Mouse (Mus musculus) v-Abl transformed pro-B cells (cell line): ENCODE measurements around the gene Cx3cr1.

ENCODE experiments used
- in situ Hi-C, 2 experiments: fragments of 400-800 bp; cut with MboI; formaldehyde crosslinking; loops; one replicate each; pipeline ENCODE4 v1.15.1; 2025; ENCODE audit not compliant: unreplicated experiment in 2 of 2

Cx3cr1 gene

DNA sequence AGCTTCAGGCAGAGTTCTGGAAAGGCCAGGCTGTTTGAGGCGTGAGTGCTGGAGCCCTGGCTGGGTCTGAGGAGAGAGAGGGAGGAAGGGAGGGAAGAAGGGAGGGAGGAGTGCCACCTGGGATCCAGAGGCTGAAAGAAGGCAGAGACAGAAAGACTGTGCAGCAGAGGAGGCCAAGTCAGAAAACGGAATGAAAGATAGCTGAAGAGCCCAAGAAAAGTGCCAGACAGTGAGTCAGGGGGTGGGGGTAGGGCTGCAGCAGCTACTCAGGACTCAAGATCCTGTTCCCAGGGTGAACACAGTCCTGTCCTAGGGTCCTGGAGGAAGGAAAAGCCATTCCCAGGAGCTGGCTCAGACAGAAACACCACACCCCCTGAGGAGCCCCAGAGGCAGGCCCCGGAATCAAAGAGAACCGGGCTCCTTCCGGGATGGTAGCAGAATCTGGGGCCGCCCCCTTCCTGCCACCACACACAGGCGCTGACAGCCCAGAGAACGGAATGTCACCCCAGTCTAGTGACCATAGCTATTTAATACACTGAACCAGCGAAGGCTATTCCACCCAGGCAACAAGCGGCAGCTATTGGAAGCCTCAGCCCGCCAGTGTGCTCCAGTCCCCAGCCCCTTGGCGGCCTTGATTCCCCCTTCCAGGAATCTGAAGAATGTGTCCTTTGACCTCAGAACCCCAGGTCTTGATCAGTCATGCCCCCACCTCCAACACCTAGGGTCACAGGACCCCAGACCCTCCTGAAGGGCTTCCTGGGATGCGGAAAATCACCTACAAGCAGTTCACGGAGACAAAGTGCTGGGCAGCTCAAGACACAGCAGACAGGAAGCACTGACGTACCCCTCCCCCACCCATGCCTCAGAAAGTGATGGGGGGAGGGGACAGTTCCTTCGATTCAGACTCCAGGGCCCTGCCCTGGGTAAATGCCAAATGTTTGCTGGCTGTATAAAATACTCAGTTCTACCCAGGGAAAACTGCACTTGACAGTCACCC, 88.2 kb downstream of the Cx3cr1 start:
- in situ Hi-C loops: loop anchor here (25.0 kb wide), 3 partner anchors 1306 to 1906 kb away; partner anchors contain the start of genes Ackr2 (in 1 of the 2), Trak1 (in 1 of the 2) and Ulk4 (in 1 of the 2)

DNA sequence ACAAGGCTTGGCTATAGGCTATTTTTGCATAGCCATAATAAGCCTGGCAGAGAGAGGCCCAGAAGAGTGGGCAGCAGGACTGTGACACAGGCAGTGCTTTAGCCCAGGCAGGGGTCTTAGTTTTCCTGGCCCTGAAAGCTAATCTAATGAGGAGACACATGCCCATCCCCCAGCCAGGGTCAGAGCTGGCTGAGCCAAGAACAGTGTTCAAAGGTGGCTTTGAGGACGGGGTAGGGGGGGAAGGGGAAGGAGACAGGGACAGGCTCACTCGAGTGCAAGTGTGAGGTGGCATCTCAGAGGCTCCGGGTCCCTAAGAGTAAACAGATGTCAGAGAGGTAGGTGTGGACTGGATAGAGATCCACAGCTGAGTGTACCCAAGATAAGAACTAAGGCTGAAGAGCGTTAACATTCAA, 88.9 kb downstream of the Cx3cr1 start:
- in situ Hi-C loops: loop anchor here (25.0 kb wide), 3 partner anchors 1307 to 1907 kb away; partner anchors contain the start of genes Ackr2 (in 1 of the 2), Trak1 (in 1 of the 2) and Ulk4 (in 1 of the 2)

DNA sequence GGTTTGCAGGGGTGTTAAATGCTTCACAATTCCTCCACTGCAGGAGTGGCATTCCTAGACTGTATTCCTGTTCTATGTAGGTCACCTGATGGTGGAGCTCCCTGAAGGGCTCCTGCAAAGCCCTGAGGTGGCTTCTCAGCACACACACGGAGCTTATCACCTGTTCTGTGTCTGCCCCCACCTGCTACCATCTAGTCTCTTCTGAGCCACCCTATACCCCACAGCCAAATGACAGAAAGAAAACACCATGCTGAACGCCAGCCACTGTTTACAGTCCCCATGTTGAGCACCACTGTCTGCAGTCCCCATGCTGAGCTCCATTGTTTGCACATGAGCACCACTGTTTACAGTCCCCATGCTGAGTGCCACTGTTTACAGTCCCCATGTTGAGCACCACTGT, 89.9 kb downstream of the Cx3cr1 start:
- in situ Hi-C loops: loop anchor here (25.0 kb wide), 3 partner anchors 1308 to 1908 kb away; partner anchors contain the start of genes Ackr2 (in 1 of the 2), Trak1 (in 1 of the 2) and Ulk4 (in 1 of the 2)

- in situ Hi-C loops: loop anchor here (25.0 kb wide), 3 partner anchors 1308 to 1908 kb away; partner anchors contain the start of genes Ackr2 (in 1 of the 2), Trak1 (in 1 of the 2) and Ulk4 (in 1 of the 2)
Observed at GRCm38 (mm10) chr9:119978811-119979441, 90.8 kb downstream of the Cx3cr1 start.

- in situ Hi-C loops: loop anchor here (25.0 kb wide), 3 partner anchors 1309 to 1909 kb away; partner anchors contain the start of genes Ackr2 (in 1 of the 2), Trak1 (in 1 of the 2) and Ulk4 (in 1 of the 2)
Observed at GRCm38 (mm10) chr9:119978151-119978810, 91.4 kb downstream of the Cx3cr1 start.

DNA sequence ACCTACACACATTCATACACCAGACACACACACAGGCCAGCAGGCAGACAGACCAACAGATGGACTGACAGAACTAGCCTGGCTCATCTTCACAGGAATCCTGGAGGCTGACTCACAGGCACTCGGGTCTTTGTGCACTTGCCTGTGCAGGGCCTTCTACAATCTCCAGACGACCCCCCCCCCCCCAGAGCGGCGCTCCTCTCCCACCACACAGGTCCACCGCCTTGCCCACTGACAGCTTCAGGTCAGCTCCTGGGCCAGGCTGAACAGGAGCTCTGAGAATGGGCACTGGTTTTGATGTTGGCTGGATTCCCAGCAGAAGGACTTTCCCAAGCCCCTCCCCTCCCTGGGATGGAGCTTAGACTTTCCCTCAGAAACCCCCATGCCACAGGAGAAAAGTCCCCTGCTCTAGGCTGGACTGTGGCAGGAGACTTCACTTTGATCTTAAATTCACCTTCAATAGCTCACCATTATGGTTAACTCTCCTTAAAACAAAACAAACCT, 92.1 kb downstream of the Cx3cr1 start:
- in situ Hi-C loops: loop anchor here (25.0 kb wide), 3 partner anchors 1310 to 1910 kb away; partner anchors contain the start of genes Ackr2 (in 1 of the 2), Trak1 (in 1 of the 2) and Ulk4 (in 1 of the 2)

GRCm38 (mm10) chr9:119976704-119977556, 92.7 kb downstream of the Cx3cr1 start:
- in situ Hi-C loops: loop anchor here (25.0 kb wide), 3 partner anchors 1310 to 1910 kb away; partner anchors contain the start of genes Ackr2 (in 1 of the 2), Trak1 (in 1 of the 2) and Ulk4 (in 1 of the 2)

DNA sequence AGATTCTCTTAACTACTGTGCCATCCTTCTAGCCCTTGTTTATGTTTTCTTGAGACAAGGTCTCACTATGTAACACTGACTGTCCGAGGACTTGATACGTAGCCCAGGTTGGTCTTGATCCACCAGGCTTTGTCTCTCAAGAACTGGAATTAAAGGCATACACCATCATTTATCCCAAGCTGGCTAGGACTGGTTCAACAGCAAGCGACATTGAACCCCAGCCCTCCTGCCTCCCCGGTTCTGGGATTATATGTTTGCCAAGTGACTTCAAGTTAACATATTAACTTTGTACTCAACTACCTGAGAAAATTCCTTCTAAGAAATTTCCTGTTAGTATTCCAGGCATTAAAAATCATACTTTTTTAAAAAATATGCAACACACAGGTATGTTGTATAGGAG, 94.4 kb downstream of the Cx3cr1 start:
- in situ Hi-C loops: loop anchor here (25.0 kb wide), 3 partner anchors 1312 to 1912 kb away; partner anchors contain the start of genes Ackr2 (in 1 of the 2), Trak1 (in 1 of the 2) and Ulk4 (in 1 of the 2)

DNA sequence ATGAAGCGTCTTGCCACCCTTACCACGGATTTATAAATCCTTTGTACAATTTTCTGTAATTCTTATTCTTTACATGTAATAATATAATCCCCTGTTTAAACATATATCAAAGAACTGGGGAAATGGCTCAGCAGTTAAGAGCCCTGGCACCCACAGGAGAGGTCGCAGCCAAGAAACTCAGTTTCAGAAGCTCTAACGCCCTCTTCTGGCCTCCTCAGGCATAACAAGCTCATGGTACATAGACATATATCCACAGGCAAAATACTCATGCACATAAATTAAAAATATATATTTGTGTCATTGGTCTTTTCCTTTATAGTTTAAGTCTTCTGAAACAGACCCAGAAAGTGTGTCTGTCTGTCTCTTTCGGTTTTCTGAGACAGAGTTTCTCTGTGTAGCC, 95.1 kb downstream of the Cx3cr1 start:
- in situ Hi-C loops: loop anchor here (25.0 kb wide), 3 partner anchors 1313 to 1913 kb away; partner anchors contain the start of genes Ackr2 (in 1 of the 2), Trak1 (in 1 of the 2) and Ulk4 (in 1 of the 2)

DNA sequence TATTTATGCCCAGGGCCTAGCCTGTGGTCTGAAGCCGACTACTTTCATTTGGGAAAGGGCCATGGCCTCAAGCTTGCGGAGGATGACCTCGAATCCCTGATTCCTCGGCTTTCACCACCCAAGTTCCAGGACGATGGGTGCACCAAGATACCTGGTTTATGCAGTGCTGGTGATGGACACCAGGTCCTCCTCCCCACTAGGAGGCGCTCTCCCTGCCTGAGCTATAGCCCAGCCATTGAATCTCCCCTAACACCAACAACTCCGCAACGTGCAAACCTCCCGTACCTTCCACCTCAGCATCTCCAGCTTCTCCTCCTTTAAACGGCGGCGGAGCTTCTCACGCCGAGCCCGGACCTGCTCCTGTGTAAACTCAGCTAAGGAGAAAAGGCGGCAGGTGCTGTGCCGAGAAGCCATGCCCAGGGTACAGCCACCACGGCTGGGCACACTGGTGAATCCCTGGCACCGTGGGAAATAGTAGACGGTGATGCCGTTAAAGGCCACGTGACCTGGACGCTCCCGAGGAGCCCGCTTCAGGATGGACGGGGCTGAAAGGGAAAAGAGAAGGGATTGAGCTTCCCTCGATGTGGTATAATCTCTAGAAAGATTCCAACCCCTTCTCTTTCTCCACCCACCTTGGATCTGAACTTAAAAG, 95.7 kb downstream of the Cx3cr1 start:
- in situ Hi-C loops: no loop called here

DNA sequence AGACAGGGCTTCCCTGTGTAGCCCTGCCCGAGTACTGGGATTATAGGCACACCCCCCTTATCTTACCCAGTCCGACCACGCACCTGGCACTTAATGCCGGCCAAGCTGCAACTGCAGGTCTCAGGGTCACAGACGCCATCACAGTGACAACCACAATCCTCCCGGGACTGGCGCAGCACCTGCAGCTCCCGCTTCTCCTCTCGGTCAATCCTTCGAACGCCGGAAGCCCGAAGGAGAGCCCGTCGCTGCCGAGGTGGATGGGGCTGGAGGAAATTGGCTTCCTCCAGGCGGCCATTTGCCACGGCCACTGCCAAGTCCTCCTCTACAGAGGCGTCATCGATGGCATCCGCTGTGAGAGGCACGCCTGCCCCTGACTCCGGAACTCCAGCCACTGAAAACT, 96.4 kb downstream of the Cx3cr1 start:
- in situ Hi-C loops: no loop called here

GRCm38 (mm10) chr9:119972582-119972981, 97.1 kb downstream of the Cx3cr1 start:
- in situ Hi-C loops: no loop called here

DNA sequence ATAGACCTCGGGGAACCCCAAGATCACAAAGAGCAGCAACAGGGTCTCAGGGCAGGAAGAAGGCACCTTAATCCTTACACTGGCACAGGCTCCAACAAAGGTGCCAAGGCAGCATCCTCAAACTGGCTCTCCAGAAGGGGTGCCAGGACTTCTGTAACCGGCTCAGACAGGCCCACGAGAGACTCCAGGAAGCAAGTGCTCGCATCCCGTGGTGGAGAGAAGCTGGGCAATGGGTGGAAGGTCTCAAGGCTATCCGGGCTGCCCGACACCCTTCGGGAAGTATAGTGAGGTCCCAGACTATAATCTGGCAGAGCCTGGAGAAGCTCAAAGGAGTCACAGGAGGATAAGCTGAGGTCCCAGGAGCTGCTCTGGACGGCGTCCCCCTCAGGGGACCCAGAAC, 97.5 kb downstream of the Cx3cr1 start:
- in situ Hi-C loops: no loop called here

DNA sequence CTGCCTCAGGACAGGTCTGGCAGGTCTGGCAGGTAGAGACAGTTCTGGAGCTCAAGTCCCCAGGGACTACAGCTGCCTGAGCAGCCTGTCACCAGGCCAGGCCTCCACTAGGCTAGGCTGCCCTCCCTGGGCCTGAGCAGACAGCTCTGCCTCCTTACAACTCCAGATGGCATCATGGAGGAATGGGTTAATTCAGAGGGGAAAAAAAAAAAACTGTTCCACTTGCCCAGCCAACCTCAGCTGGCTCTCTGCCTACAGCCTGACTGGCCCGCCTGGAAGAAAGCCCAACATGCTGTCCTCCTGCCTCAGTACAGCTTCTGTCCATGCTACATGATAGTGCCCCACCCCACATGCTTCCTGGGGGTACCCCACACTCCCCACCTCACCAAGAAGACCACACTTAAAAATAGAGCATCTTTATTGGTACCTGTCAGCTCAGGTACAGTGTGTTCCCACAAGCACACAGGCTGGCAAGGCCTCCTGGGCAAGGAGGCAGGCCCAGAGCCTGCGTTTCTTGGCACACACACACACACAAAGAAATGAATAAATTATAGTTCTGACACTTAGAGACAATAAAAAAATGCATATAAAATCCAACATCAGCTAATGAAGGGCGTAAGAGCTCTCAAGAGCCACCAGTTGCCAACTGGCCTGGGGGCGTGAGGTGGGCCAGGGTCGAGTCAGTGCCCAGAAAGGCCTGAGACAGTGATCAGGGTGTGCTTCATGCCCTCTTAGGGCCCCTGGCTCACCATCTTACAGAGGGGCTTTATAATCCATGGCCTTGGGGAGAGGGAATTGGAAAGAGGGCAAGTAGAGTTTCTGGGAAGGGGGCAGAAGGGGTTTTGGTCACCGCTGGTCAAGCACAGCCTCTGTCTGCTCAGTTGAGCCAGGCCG, 98.7 kb downstream of the Cx3cr1 start:
- in situ Hi-C loops: no loop called here

GRCm38 (mm10) chr9:119970221-119970620, 99.5 kb downstream of the Cx3cr1 start:
- in situ Hi-C loops: no loop called here

DNA sequence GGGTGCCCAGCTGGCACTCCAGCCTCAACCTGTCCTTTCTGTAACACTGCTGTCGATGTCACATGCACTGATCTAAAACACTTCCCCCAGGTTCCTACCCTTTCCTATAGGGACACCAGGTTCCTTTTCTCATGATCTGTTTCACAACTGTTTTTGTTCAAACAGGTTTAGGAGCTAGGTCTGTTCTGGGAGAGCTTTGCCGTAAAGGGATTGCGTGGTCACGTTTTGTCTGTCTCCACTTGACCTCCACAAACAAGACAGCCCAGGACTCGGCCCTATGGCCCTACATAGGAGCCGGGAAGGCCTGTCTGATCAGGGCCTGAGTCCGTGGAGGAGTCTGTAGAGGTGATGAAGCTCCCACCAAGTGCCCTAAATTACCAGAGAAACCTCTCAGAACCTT, 99.9 kb downstream of the Cx3cr1 start:
- in situ Hi-C loops: loop anchor here (5.0 kb wide), 3 partner anchors 42 to 102 kb away; no protein-coding TSS in a partner anchor
